Mouse (Mus musculus) frontal cortex, postnatal 10 days (tissue): ENCODE results near the gene Snapc1.

ENCODE experiments used
- DNase-seq, 2 experiments: peaks; one replicate each; pipeline ENCODE4 v3.0.0; 2022; ENCODE audit warnings: low spot score in 2 of 2, mixed read lengths in 1 of 2

Snapc1 gene

DNA sequence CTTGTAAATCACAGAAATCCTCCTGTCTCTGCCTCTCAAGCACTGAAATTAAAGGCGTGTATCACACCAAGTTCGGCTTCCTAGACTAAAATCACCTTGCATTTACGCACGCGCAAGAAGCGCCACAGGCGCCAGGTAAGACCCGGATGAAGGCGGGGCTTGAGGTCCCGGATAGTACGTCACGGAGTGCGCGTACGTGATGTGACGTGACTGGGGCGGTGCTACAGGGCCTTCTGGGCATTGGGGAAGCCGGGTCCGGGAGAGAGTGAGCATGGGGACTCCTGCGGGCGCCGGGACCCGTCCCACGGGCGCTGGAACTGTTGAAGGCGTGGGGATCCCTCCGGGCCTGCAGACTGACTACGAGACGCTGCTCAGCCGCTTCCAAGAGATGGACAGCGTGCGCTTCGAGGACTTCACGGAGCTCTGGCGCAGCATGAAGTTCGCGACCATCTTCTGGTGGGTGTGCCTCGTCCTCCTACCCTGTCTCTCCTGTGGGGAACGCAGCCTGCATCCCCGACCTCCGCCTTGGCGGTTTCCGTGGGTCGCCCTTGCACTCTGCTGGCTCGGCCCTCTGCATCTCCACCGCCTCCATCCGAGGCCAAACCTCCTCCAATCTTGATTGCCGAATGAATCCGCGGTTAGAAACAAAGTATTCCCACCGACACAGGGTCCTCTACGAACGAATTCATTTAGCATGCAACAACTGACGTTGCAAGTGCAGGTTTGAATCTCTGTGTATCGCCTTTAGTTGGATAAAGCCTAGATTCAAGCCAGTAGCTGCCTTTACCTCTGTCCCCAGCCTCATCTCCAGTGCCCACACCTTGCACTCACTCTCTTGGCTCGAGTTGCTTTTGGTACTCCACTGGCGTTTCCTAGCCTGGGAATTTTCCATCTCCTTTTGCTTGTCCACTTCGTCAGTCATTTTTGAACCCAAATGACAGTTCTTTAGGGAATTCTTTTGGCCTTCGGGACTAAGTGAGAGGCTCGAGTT, at the start of gene Snapc1:
Snapc1 (plus strand) TSS at position 191 of the 991 bp plus-strand sequence.
- DNase-seq: peak; percentile 95 to 97

DNA sequence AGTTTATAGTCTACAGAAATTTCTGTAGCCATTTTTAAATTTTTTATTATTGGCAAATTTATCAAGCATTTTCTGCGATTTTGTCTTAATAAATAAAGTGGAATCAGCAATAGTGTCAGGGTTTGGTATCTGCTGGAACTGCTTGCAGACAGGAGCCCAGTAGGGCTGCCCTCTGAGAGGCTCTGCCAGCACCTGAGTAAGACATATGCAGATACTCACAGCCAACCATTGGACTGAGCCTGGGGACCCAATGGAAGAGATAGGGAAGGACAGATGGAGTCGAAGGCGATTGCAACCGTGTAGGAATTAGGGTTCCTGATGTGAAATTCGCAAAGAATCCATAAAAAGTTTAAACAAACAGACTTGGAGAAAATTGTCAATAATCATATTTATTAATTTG, 45.8 kb upstream of the Snapc1 start:
- DNase-seq: no peak

DNA sequence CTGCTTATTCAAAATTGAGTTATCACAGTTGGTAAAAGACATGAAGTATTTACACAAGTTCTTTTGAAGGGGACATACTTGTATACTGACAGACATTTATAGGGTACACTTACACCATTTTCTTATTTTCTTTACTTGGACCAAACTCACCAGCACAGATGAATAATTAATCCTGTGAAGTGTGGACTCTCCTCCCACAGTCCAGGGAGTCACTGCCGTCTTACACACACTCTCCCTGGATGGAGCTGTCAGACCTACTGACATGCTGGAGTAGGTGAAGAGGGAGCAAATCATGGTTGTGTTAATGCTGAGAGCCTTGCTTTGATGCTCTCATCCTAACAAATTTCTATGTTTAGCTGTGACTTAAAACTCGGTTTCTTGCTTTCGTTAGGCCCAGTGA, 34.0 kb upstream of the Snapc1 start:
- DNase-seq: no peak

DNA sequence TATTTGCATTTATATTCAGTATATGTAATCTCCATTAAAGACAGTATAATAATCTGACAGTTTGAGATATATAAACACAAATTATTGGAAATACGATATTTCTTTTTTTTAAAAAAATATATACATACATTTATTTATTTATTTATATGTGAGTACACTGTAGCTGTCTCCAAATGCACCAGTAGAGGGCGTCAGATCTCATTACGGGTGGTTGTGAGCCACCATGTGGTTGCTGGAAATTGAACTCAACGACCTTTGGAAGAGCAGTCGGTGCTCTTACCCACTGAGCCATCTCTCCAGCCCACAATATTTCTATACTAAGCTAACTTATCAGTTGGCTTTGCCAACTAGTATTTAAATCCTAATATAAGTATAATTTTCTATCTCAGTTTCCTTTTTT, 33.0 kb upstream of the Snapc1 start:
- no peak for DNase-seq

DNA sequence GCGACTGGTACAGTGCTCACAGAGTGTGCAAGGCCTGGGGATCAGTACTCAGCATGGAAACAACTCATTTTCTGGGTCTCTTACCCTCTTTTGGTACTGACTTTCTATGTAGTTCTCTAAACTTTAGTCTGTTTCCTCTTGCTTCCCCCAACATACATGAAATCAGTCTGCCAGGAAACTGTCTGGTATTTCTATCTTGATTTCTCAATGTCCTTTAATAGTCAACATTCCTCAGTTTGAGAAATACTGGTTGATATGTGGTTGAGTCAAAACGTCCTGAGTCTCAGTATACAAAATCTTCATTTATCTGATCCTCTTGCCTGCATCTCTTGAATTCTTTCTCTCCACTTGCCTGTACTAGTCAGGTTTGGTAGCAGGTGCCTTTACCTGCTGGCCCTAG, 29.8 kb upstream of the Snapc1 start:
- DNase-seq: no peak

DNA sequence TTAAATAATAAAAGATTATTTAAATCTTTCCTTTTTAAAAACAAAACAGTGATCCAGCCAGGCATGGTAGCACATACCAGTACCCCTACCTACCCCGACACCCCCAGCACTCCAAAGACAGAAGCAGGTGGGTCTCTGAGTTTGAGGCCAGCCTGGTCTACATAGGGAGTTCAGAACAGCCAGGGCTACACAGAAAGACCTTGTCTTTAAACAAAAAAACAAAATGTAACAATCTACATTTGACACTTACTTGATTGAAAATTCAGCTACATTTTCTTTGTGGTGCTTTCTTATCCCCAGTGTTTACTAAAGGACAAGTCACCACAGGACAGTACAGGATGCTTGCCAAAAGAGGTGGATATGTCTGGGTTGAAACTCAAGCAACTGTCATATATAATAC, 26.9 kb upstream of the Snapc1 start, which contains the start of gene Gm49321:
Gm49321 (plus strand) TSS at position 301 of the 400 bp plus-strand sequence.
- DNase-seq: no peak

DNA sequence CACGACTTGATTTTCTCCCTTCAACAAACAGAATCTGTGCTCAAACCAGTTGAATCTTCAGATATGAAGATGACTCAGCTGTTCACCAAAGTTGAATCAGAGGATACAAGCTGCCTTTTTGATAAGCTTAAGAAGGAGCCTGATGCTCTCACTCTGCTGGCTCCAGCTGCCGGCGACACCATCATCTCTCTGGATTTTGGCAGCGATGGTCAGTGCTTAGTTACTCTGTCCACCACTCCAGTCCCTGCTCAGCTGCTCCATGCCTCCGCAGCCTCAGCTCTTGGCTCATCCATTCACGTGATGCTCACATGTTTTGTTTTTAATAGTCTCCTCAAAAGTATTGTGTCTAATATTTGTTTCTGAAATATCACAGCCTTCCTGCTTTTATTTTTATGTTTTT, 24.7 kb upstream of the Snapc1 start:
- no peak for DNase-seq

DNA sequence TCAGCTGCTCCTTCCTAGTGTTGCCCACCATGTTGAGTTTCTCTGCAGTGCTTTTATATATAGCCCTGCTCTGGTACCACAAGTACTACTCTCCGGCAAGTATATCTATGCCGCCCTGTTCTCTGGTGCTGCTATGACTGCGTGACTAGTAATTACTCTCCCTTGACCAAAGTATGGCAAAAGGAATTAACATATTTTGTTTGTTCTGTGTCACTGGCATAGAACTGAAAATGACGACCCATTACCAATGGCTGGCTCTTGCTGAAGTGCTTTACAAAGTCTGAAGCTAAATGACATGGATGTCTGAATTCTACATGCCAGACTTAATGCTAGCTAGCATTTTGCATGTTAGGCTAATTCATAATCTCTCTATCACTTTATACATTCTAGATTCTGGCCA, 15.9 kb upstream of the Snapc1 start:
- DNase-seq: no peak

DNA sequence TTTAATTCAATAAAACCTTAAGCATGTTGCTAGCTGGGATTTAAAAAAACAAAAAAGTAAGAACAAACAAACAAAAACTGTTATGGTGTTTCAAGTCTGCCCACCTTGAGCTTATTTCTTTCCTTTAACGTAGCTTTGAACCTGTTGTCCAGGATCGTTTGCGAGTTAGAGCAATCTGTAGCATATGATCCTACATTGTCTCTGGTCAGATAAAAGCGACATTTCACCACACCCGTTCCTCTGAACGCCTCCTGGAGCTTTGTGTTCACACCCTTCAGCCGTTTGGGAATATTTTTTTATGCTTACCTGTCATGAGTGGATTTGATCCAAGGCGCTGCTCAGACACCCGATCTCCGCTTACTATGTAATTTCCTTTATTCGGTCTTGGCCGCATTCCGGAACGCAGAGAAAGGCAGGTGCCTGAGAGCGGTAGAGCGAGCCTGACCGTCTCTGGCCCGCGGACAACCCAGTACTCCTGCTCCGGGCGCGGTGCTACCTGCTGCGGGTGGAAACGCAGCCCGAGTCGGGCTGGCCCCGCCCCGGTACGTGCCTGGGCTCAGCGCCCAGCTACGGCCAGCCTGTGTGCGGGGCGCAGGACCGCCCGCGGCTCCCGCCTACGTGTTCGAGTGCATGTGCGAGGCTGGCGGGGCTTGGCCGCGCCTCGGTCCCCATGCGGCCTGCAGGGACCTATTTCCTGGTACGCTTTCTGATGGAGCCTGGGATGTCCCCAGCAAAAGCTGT, 14.8 kb upstream of the Snapc1 start:
- DNase-seq: peak in 1 of 2 experiments; percentile 36

DNA sequence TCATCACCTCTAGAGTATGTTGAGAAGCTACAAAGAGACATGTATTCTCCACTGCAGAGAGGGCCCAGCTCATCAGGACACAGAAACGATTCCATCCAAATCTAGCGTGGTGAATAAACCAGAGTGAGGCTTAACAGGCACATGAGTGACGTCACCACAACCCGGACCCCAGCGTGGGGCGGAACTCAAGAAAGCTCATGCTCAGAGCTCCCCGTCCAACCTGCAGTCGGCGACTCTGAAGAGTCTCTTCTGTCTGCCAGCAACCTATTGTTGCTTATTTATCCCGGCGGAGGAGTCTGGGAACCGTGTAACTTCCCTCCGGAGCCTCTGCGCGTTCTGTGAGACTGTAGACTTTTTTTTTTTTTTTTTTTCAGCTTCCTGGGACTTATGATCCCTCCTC, 11.4 kb upstream of the Snapc1 start:
- DNase-seq: peak; percentile 34 to 35

DNA sequence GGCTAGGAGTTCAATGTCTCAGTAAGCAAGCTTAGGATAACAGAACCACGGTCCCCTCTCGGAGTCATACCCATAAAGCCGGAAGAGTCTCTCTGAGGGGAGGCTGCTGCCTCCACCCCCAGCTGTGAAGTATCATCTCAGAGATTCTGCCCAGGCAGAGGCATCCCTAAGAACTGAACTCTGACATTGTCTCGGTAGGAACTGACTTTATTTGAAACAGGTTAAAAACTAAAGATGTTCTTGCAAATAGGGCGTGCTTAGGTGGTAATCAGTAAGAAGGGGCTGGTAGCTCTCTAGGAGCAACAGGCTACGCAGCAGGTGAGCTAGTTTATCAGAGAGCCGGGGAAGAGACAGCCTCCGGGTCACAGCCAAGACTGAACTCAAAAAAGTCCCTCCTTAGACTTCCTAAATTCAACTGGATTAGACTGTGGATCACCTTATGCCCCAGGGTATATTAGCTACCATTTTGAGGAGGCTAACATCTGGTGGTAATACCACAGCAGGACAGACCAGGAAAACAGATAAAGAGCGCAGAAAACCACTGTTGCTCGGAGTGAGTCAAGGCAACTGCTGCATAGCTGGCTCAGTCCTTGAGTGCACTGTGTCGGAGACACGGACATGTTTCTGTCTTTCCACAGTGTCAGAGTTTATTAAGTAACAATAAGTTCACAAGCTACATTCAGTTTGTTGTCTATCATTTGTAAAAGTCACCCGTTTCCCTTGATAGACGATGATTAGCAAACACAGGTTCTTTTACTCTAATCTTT, 10.7 kb upstream of the Snapc1 start:
- DNase-seq: no peak

DNA sequence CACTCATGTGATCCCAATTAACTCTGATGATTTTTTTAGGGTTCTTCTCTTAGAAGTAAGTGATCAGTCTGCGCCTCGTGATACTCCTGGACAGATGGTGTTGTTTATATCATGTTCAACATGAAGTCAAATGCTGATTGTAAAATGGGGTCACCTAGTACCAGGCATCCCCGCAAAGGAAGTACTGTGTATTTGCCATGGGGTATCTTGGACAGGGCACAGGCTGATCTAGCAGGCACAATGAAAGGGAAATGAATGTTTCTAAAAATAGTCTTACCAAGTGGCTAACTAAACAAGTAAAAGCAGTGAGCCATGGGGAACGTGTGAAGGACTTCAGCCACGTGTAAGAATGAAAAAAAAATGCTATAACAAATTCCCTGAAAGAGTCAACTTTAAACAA, 9.5 kb upstream of the Snapc1 start:
- DNase-seq: no peak

DNA sequence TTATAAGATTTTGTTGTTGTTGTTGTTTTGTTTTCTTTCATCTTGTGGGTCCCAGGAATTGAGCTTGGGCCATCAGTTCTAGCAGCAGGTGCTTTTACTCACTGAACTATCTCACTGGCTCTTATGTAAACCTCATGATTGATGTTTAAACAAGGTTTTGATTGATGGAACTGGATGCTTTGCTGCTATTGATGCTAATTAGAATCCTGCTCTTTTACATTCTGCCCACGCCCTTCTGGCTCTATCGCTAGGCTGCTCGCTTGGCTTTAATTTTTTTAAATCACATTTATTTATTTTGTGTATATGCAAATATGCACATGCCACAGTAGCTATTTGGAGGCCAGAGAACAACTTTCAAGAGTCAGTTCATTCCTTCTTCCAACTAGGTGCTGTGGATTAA, 6.6 kb upstream of the Snapc1 start:
- no peak for DNase-seq

DNA sequence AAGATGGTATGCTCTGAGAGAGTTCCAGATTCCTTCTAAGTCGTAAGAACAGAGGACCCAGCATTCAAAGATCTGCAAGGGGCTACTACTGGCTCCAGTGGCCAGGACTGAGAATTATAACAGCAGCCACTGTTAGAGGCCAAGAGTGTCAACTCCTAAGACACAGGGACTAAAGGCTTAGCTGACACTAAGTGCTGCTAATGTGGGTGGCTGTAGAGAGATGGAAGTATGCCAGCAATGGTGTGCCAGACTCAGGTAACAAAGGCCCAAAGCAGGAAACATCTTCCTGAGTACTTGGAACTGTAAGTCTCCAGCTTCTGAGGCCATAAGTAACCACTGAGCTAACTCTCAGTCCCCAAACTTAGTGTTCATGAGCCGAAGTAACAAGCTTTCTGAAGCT, 5.5 kb upstream of the Snapc1 start:
- no peak for DNase-seq

DNA sequence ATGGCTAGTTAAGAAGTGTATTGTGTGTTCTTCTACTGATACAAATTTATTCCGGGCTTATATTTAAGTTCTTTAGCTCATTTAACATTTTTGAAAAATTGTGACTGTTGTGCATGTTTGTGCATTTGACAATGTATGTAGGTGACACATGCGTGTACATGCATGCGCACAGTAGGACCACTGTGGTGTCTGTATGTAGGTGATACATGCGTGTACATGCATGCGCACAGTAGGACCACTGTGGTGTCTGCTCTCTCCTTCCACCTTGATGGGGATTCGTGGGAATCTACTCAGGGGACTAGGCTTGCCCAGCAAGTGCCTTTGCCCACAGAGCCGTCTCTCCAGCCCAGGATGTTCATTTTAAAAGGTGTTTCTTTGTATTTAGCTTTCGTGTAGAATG, 4.9 kb downstream of the Snapc1 start:
- DNase-seq: no peak

DNA sequence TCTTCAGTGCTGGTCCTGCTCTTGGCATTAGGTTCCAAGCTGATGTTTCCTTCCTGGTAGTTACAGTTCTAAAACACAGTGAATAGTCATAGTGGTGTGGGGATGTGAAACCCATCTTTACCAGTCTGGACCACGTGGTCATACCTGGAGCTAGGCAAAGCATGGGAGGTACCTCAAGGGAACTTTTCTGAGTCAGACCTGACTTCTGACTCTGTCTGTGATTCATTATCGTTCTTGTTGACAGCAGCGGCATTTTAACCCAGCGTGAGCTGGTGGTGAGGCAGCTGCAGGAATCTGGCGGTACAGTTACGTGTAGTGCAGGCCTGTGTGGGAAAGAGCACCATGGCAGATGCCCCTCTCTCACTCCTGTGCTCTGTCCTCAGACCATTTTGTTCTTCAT, 10.3 kb downstream of the Snapc1 start:
- DNase-seq: no peak

DNA sequence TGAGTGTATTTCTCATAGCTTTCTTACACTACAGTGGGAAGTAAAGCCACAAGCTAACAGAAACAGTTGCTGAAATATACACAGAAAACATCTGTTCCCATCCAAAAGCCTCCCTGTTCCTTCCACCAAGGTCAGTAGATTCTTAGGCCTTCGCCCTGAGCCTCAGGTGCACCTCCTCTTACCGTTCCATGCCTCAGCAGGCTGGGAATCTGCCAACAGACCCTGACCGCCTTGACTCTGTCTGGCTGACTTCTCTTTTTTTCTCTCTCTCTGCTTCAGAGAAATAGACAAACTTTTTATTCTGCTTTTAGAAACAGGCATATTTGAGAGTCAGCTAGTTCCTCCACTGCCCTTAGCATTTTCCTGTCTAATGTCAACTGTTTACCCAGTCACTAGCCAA, 13.9 kb downstream of the Snapc1 start:
- DNase-seq: no peak

DNA sequence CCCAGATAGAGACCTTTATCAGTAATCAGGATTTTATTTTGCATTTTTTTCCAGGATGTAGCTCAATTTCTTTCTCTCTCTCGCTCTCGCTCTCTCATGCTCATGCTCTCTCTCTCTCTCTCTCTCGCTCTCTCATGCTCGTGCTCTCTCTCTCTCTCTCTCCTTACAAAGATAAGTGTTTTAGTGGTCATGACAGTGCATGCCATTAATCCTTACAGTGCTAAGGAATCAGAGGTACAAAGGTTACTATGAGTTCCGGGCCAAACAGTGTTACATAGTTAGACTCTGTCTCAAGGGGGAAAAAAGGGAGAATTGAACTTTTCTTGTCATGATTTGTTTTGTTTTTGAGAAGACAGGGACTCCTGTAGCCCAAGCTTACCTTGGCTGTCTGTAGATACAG, 15.4 kb downstream of the Snapc1 start:
- DNase-seq: no peak

DNA sequence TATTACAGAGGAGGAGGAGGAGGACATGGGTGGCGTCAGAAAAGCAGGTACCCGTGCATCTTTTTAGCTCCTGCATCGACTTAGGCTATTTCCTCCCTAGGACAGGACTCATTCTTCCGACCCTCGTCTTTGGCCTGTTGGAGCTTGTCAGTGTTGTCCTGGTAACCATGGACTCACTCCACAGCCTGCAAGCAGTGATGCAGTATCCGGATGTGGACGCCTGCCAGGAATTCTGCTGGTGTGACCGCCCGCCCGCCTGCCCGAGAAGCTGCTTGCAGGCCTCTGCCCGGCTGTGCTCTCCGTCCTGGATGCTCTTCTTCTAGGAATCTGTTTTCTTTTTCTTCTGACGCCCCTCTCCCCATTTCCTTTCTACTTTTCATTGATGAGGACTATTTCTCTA, 18.3 kb downstream of the Snapc1 start:
- DNase-seq: peak; percentile 77

DNA sequence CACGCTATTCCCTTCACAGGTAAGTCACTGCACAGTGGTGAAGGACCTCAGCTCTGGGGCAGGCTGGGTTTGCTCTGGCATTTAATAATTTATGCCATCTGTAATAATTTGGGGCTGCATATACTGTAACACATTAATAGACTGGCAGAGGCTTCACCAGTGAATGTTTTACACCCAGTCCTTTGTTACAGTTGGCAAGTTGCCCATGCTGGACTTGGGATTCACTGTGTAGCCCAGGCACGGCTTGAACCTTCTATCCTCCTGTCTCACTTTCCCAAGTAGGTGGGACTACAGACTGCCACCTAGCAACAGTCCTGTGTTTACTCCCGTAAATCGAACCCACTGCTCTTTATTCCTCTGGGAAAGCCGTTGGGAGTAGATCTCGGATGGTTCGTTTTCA, 22.0 kb downstream of the Snapc1 start:
- no peak for DNase-seq

DNA sequence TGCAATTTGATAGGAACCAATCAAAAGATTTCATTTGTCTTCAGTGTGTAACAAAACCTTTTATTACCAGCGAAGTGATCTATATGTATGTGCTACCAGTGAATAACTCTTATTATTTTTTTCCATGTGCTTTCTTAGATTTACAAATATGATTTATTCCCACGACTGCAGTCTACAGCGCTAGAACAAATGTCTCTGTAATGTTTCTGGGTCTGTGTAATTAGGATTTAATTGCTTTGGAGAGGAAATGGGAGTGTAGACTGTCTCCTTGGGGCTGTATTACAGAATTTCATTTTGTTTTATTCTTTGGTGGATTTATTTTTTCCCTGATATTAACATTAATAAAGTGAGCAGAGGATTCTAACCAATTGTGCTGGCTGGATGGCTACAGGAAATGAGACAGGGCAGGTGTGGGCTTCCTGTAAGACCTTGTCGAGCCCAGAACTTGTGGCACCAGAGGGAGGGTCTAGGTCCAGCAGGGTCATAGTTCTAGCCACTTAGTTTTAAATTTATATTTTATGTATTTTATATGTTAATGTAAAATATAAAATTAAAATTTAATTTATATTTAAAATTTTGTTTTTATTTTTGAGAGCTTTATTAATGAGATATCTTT, 24.2 kb downstream of the Snapc1 start:
- DNase-seq: no peak

DNA sequence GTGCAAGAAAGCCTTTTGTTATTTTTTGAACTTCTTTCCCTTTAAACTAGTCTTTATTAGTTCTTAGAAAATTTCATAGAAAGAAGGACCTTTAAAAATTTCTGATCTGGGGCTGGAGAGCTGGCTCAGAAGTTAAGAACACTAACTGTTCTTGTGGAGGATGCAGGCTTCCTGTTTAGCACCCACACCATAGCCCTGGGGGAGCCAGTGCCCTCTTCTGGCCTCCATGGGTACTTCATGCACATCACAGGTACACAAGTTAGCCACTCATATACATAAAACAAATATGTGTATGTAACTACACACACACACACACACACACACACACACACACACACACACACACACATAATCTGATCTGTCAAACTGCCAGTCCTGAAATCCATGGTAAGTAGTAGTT, 25.3 kb downstream of the Snapc1 start:
- DNase-seq: no peak
